Comparison of ENCODE assay signal across 9 mouse cellular contexts in the genomic region with DNA sequence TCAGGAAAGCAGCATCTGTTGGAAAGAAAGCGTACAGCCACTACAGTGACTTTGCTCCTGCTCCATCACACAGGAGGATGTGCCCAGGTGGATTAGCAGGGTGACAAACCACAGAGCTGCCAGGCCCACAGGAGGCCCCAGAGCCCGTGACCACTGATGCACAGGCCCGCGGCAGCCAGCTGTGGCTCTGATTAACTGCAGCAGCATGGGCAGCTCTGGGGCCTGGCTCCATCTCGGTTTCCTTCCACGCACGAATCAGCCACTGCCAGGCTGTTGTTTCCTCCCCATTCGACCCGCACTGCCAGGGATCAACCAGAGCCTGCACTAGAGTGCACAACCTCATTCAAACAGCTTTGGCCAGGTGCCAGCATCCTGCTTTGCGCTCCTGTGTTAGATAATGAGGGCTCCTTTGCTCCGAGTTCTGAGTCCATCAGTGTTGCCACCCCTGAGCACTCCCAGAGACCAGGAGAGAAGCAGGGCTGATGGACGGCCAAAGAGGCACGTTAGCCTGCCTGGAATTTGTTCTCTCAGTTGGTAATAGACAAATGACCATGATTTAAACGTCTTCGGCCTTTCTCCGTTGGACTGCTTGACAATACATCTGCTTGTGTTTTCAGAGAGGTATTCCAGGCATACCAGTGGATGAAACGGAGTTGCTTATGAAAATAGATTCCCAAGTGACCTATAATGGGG.
DNase-seq lines count a peak whose midpoint lies in the region; ATAC-seq and TF ChIP-seq lines count a peak whose summit lies in the region.
"Had no signal": no experiment of that assay in that cellular context is flagged by ENCODE, and none has a peak within 500 bp of the region (broad histone marks: within the 10 kb centered on the region; RNA-seq: fewer than 3 reads in every experiment).

No protein-coding gene starts in this region.

- peak; percentile 34 for DNase-seq in liver
- no peak for DNase-seq in liver, embryonic 11.5 days (ENCODE audit: low spot score)
- peak; percentile 47 for DNase-seq in cerebellum, adult 8-10 months
- peak; percentile 15 to 58 for DNase-seq in frontal cortex, postnatal 10 days (ENCODE audit: low spot score in 2 of 2)
- DNase-seq in limb, embryonic 10.5 days (ENCODE audit: low spot score): peak; percentile 59
- no peak for DNase-seq in adipocyte (ENCODE audit: low spot score)

- no peak overlapping the region for H3K4me2 ChIP-seq in liver, embryonic 11.5 days
- no peak overlapping the region for H3K4me2 ChIP-seq in intestine, postnatal 0 days (replicated peaks; ENCODE audit: low read depth)
- H3K4me2 ChIP-seq in neural tube, embryonic 14.5 days (ENCODE audit: low read depth, low read length): peak overlapping the region; percentile 21; the same call in 1 of the 2 replicates

- no peaks in the 10 kb centered on the region for H3K27me3 ChIP-seq in liver, embryonic 11.5 days (replicated peaks; ENCODE audit: control insufficient read depth, insufficient read depth, low read length)
- H3K27me3 ChIP-seq in intestine, postnatal 0 days (replicated peaks; ENCODE audit: control insufficient read depth, insufficient read depth, low read length): no peaks in the 10 kb centered on the region
- no peaks in the 10 kb centered on the region for H3K27me3 ChIP-seq in limb, embryonic 10.5 days (ENCODE audit: low read depth, poor library complexity, severe bottlenecking)
- no peaks in the 10 kb centered on the region for H3K27me3 ChIP-seq in neural tube, embryonic 14.5 days (ENCODE audit: control insufficient read depth, insufficient read depth, low read length)

- 56% methylated on average over 17 of the region's 17 CpGs for WGBS in liver, embryonic 11.5 days
- WGBS in intestine, postnatal 0 days: 40% methylated on average over 17 of the region's 17 CpGs
- 55% methylated on average over 17 of the region's 17 CpGs for WGBS in limb, embryonic 10.5 days
- WGBS in neural tube, embryonic 14.5 days: 12% methylated on average over 17 of the region's 17 CpGs

- no peak for ATAC-seq in liver, embryonic 11.5 days (replicated peaks; ENCODE audit: low FRiP score)
- ATAC-seq in intestine, postnatal 0 days: peak; percentile 33; the same call in 1 of the 2 replicates
- peak; percentile 81 for ATAC-seq in neural tube, embryonic 14.5 days (ENCODE audit: low read depth)

- TF ChIP-seq CTCF in intestine, postnatal 0 days (IDR thresholded peaks at IDR 0.05; ENCODE audit: low read depth): no peak

- no peak overlapping the region for H3K27ac ChIP-seq in liver, embryonic 11.5 days (ENCODE audit: low read depth, low read length)
- no peak overlapping the region for H3K27ac ChIP-seq in intestine, postnatal 0 days (ENCODE audit: low read depth, low read length)
- H3K27ac ChIP-seq in limb, embryonic 10.5 days: peak overlapping the region; percentile 74
- peak overlapping the region; percentile 66; the same call in 1 of the 2 replicates for H3K27ac ChIP-seq in neural tube, embryonic 14.5 days (ENCODE audit: low read depth, low read length)

- no peak overlapping the region for H3K4me3 ChIP-seq in liver, embryonic 11.5 days (ENCODE audit: low read depth, low read length)
- H3K4me3 ChIP-seq in intestine, postnatal 0 days (ENCODE audit: low read depth, low read length): no peak overlapping the region
- H3K4me3 ChIP-seq in limb, embryonic 10.5 days: peak overlapping the region; percentile 4; the same call in 1 of the 2 replicates
- no peak overlapping the region for H3K4me3 ChIP-seq in neural tube, embryonic 14.5 days (ENCODE audit: low read depth, low read length)

- no peaks in the 10 kb centered on the region for H3K4me1 ChIP-seq in liver, embryonic 11.5 days (replicated peaks; ENCODE audit: control insufficient read depth, insufficient read depth, low read length)
- H3K4me1 ChIP-seq in intestine, postnatal 0 days (replicated peaks; ENCODE audit: control insufficient read depth, insufficient read depth, low read length): no peaks in the 10 kb centered on the region
- peaks cover 31% of the 10 kb centered on the region for H3K4me1 ChIP-seq in limb, embryonic 10.5 days
- H3K4me1 ChIP-seq in neural tube, embryonic 14.5 days (ENCODE audit: control insufficient read depth, insufficient read depth, low read length): peaks cover 7% of the 10 kb centered on the region; the same call in 1 of the 2 replicates

- H3K9ac ChIP-seq in liver, embryonic 11.5 days (ENCODE audit: low read depth, low read length): no peak overlapping the region
- no peak overlapping the region for H3K9ac ChIP-seq in intestine, postnatal 0 days (ENCODE audit: low read depth, low read length)
- 0 out of 2 replicates have a peak overlapping the region, but pooled peaks have one; percentile 29 for H3K9ac ChIP-seq in neural tube, embryonic 14.5 days (replicated peaks; ENCODE audit: low read depth, low read length)

- H3K36me3 ChIP-seq in liver, embryonic 11.5 days (ENCODE audit: control insufficient read depth, insufficient read depth, low read length): no peaks in the 10 kb centered on the region
- no peaks in the 10 kb centered on the region for H3K36me3 ChIP-seq in intestine, postnatal 0 days (ENCODE audit: control insufficient read depth, insufficient read depth)
- H3K36me3 ChIP-seq in limb, embryonic 10.5 days: no peaks in the 10 kb centered on the region
- H3K36me3 ChIP-seq in neural tube, embryonic 14.5 days (ENCODE audit: control insufficient read depth, insufficient read depth, low read length): no peaks in the 10 kb centered on the region
- H3K36me3 ChIP-seq: G1E had no signal

- H3K9me3 ChIP-seq in liver, embryonic 11.5 days (ENCODE audit: control insufficient read depth, low read length): no peaks in the 10 kb centered on the region
- H3K9me3 ChIP-seq in intestine, postnatal 0 days (ENCODE audit: control insufficient read depth): no peaks in the 10 kb centered on the region
- no peaks in the 10 kb centered on the region for H3K9me3 ChIP-seq in limb, embryonic 10.5 days (replicated peaks)
- no peaks in the 10 kb centered on the region for H3K9me3 ChIP-seq in neural tube, embryonic 14.5 days (ENCODE audit: control insufficient read depth, low read length)
- H3K9me3 ChIP-seq: G1E had no signal

Comparison
In these comparisons a context has a peak if more than half of its experiments do, and no peak if none do; other contexts are left out.
1. DNase-seq: peak in liver (single experiment), cerebellum, adult 8-10 months (single experiment), frontal cortex, postnatal 10 days (2 of 2) and limb, embryonic 10.5 days (single experiment); none in liver, embryonic 11.5 days (single experiment) and adipocyte (single experiment).
2. H3K27ac ChIP-seq: peak in limb, embryonic 10.5 days (single experiment) and neural tube, embryonic 14.5 days (single experiment); none in liver, embryonic 11.5 days (single experiment) and intestine, postnatal 0 days (single experiment).